Mouse (Mus musculus): ENCODE data around the gene Snx3. TPM values are rescaled to one million over a fixed set of nuclear protein-coding genes. Genes with fewer than 3 reads are reported as not detected.

The Snx3 gene
- polyA plus RNA-seq, 1 experiment = 221 TPM

- Histone ChIP-seq H3K4me3 (ENCODE audit: insufficient read depth, low read length) (no peak overlapping the region), H3K27ac (ENCODE audit: insufficient read depth, low read length) (no peak overlapping the region), H3K4me1 (ENCODE audit: control insufficient read depth, insufficient read depth, low read length) (no peaks in the 10 kb centered on the region)
- TF ChIP-seq POLR2A (IDR thresholded peaks at IDR 0.05; ENCODE audit: low read depth, low read length) (no peak), CTCF (IDR thresholded peaks at IDR 0.05; ENCODE audit: borderline replicate concordance, insufficient read depth, low read length) (no peak)
Observed at GRCm38 (mm10) chr10:42581694-42582565, 80.1 kb downstream of the Snx3 start.

DNA sequence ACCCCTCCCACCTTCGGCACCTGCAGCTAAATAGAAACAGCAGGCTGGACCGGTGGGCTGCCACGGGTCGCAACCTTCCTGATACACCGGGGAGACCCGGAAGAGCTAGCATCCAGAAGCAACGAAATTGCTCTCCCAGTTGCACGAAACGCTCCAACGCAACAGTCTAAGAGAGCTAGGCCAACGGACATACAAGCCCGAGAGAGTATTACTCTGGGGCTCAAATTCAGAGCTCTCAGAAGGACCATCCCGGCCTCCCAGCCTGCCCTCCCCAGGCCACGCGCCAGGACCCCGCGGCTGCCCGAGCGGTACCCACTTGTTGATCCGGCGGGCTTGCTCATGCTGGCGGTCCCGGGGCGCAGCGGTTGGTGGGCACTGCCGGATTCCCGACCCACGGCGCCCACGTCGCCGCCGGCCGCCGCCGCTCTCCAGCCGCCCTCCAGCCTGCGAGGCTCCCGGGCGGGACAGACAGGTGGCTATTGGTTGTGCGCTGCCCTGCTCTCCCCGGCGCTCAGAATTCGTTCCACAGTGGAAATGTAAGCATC lies 80.8 kb downstream of the Snx3 start:
- Histone ChIP-seq H3K4me3 (ENCODE audit: insufficient read depth, low read length) (no peak overlapping the region), H3K4me1 (ENCODE audit: control insufficient read depth, insufficient read depth, low read length) (no peaks in the 10 kb centered on the region), H3K27ac (ENCODE audit: insufficient read depth, low read length) (no peak overlapping the region)
- no peak for TF ChIP-seq CTCF (IDR thresholded peaks at IDR 0.05; ENCODE audit: borderline replicate concordance, insufficient read depth, low read length)
- TF ChIP-seq POLR2A (IDR thresholded peaks at IDR 0.05; ENCODE audit: low read depth, low read length) = no peak

DNA sequence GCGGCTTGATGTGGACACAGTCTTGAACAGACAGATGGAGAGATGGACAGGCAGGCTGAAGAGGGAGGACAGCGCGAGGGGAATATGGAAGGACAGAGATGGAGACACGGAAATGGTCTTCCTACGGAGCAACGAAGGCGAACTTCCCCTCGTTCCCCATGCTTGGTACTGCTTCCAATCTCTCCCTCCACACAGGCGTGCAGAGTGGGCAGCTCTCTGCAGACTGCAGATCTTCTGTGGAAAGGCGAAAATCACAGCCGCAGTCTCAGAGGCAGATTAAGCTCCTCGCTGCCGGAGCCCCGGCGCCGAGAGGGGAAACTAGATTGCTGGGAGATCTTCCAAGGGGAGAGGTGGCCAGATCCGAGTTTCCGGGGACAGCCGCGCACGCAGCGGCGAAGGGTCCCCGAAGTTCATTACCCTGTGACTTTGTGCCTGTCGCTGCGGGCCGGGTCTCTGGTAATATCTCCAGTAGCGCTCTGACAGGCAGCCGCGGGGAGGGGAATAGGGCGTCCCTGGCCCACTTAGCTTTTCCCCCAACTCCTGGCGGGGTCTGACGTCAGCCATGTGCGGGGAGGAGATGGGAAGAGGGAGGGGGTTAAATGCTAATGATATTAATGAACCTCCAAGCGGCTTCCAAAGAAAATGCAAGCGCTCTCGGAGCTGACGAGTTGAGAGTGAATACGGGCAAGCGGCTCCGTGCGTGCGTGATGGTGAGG lies 81.5 kb downstream of the Snx3 start, which contains the start of the genes Nr2e1 and Ostm1:
Gene Nr2e1, minus strand, starts transcription at position 476 of the 716 bp plus-strand sequence.
Gene Ostm1, plus strand, starts transcription at position 666 of the 716 bp plus-strand sequence.
- TF ChIP-seq POLR2A (IDR thresholded peaks at IDR 0.05; ENCODE audit: low read depth, low read length) = no peak
- Histone ChIP-seq H3K4me3 (ENCODE audit: insufficient read depth, low read length) (no peak within 1 kb of the TSS), H3K27ac (ENCODE audit: insufficient read depth, low read length) (no peak within 1 kb of the TSS), H3K4me1 (ENCODE audit: control insufficient read depth, insufficient read depth, low read length) (no peaks in the 10 kb centered on the region)

DNA sequence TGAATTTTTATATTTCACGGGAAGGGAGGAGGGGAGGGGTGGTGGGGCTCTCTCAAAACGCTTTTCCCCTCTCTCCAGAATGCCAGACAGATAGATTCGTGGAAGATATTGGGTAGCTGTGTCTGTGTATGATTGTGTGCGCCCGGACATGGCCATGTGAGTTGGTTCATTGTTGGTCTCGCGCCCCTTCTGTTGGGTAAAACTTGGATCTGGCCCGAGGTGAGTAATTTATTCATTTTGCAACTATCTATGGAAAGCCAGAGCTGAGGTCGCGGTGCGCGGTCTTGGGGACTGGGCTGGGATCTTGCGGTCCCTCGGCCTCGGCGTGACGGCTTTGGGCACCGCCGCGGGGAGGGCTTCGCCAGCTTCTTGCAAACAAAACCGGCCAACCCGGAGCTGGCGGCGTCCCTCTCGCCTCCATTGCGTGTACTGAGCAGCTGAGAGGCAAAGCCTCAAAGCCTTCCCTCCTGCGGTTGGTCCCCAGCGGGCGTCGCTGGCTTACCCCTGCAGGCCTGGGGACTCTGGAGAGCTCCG lies 82.1 kb downstream of the Snx3 start:
- no peaks in the 10 kb centered on the region for H3K4me1 ChIP-seq (ENCODE audit: control insufficient read depth, insufficient read depth, low read length)
- TF ChIP-seq POLR2A (IDR thresholded peaks at IDR 0.05; ENCODE audit: low read depth, low read length) (no peak), CTCF (IDR thresholded peaks at IDR 0.05; ENCODE audit: borderline replicate concordance, insufficient read depth, low read length) (no peak)
- no peak overlapping the region for H3K4me3 ChIP-seq (ENCODE audit: insufficient read depth, low read length)
- H3K27ac ChIP-seq (ENCODE audit: insufficient read depth, low read length) = no peak overlapping the region

- Histone ChIP-seq H3K4me3 (ENCODE audit: insufficient read depth, low read length) (no peak overlapping the region), H3K4me1 (ENCODE audit: control insufficient read depth, insufficient read depth, low read length) (no peaks in the 10 kb centered on the region), H3K27ac (ENCODE audit: insufficient read depth, low read length) (no peak overlapping the region)
- TF ChIP-seq POLR2A (IDR thresholded peaks at IDR 0.05; ENCODE audit: low read depth, low read length) (no peak), CTCF (IDR thresholded peaks at IDR 0.05; ENCODE audit: borderline replicate concordance, insufficient read depth, low read length) (no peak)
Observed at GRCm38 (mm10) chr10:42584436-42584983, 82.7 kb downstream of the Snx3 start.

Other genes starting within 250 kb of the Snx3 start
- gene Foxo3, start 225.3 kb upstream of the Snx3 start, polyA plus RNA-seq (2011; ENCODE audit: insufficient read length, low read depth, missing spikeins) = 29.3 and 30.2 TPM in 2 replicates
- gene Afg1l, start 23.5 kb upstream of the Snx3 start, polyA plus RNA-seq (2011; ENCODE audit: insufficient read length, low read depth, missing spikeins) = 5.4 and 5.7 TPM in 2 replicates
- not detected in 2 replicates for gene Nr2e1, start 81.6 kb downstream of the Snx3 start, polyA plus RNA-seq (2011; ENCODE audit: insufficient read length, low read depth, missing spikeins)
- gene Ostm1, start 81.8 kb downstream of the Snx3 start, polyA plus RNA-seq (2011; ENCODE audit: insufficient read length, low read depth, missing spikeins) = 22.5 and 25.1 TPM in 2 replicates

Data from embryonic fibroblast, embryonic 13.5 days (primary cell).